Mouse (Mus musculus): ENCODE measurements around the gene Man1b1. TPM values are rescaled to one million over a fixed set of nuclear protein-coding genes. Genes with fewer than 3 reads are reported as not detected.

The Man1b1 gene
- polyA plus RNA-seq (2017; shearing (Covaris generic)), result 21.4 TPM

GRCm38 (mm10) chr2:25332286-25333160 is at the start of gene Man1b1:
Gene Man1b1, plus strand, starts transcription at chr2:25332338.

GRCm38 (mm10) chr2:25287927-25288649 is 44.0 kb upstream of the Man1b1 start, which contains the start of gene Tmem210:
Gene Tmem210, plus strand, starts transcription at chr2:25288145.

DNA sequence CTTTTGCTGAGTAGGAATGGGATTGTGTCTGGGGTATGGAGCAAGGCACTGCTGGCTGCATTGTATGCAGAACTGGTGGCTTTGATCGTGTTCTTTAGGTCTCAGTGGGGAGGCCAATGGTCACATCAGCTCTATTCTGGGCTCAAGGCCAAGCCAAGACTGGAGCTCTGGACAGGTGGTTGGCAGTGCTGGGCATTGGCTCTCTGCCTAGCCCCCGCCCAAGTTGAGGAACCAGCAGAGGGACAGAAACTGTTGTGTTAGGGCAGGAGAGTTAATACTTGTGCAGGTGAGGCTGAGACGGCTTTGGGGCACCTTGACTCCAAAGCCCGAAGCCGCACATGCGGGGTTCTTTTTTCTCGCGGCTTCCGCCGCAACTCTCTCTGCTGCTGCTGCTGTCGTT is 42.5 kb upstream of the Man1b1 start, which contains the start of gene Lrrc26:
Gene Lrrc26, plus strand, starts transcription at position 265 of the 400 bp plus-strand sequence.

DNA sequence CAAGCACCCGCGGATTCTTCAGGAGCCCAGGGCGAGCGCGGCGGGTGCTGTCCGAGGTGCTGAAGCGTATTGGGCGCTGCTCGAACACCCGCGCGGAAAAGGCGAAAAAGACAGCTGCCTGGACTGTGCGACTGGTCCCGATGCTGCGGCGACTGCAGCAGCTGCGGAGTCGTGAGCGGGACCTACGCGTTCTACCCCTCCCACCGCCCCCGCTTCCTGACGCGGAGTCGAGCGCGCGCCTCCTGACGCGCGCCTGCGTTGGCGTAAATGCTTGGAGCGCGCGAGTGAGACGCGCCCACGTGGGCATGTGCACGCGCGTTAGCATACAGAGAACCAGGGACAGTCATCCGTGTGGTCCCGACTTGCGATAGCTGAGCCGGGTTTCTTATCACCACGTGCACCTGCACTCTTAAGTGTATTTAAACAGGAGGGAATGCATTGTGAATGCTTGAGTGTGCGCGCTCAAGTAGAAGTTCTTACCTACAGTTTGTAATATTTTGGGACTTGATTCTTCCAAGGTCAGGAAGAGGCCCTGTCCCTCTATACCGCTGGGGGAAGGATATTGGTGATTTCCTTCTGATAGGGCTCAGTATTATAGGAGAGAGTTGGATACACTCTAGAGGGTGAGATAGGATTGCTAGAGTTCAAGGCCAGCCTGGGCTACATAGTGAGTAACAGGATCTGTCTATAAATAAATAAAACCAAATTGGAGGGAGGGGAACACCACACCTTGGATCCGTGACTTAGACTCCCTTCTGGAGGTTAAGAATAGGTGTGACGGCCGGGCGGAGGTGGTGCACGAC is 13.0 kb upstream of the Man1b1 start, which contains the start of gene Grin1:
Gene Grin1, minus strand, starts transcription at position 217 of the 803 bp plus-strand sequence.

GRCm38 (mm10) chr2:25356208-25357079 is 24.3 kb downstream of the Man1b1 start, which contains the start of gene Dpp7:
Gene Dpp7, minus strand, starts transcription at chr2:25356359.

GRCm38 (mm10) chr2:25365091-25365761 is 33.1 kb downstream of the Man1b1 start, which contains the start of gene Uap1l1:
Gene Uap1l1, minus strand, starts transcription at chr2:25365682.

DNA sequence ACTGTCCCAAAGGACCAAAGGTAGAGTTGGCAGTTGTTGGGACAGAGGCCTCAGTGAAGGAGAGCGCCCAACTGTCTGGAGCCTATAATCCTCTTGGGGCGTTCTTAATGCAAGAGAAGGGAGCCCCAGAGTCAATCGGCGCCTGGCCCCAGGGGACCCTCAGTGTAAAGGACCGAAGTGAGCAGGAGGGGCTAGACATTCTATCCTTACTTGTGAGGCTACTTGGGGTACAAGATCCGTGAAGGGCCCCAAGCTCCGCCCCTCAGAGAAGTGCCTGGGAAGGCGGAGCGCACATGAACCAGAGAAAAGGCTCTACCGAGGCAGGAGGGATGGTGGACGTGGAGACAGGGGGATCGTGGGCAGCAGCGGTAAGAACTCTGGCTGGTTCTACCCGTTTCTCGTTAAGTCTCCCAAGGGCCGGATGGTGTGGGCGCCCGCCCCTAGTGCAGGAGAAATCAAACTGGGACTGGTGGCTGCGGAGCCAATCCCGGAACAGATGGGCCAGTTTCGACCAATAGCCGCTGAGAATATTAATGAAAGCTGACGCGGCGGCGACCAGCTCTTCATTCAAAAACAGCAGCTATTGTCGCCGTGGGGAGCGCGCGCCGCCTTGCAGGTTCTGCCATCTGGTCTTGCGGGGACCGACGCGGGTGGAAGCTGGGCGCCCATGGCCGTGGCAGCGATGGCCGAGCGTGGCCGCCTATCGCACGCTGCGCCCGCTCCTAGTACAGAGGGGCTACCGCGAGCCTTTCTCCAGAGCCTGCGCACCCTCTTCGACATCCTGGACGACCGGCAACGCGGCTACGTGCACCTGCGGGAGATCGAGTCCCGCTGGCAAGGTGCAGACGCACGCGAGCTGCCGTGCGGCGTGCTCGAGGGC is 39.9 kb downstream of the Man1b1 start, which contains the start of gene Sapcd2:
Gene Sapcd2, plus strand, starts transcription at position 558 of the 880 bp plus-strand sequence.

GRCm38 (mm10) chr2:25395721-25396596 is 63.8 kb downstream of the Man1b1 start, which contains the start of gene Entpd2:
Gene Entpd2, plus strand, starts transcription at chr2:25395874.

DNA sequence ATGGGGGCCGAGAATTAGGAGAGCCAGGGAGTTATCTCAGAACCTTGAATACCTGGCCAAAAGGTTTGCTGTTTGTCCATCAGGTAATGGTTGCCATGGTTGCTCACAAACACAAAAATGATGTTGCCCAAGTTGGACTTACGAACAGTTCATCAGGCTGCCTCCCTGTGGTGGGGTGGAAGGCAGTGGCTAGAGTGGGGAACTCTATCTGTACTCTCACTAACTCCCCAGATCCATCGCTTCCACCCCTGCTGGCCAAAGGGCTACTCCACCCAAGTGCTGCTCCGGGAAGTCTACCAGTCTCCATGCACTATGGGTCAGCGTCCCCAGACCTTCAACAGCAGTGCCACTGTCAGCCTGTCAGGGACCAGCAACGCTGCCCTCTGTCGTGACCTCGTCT is 66.9 kb downstream of the Man1b1 start, which contains the start of gene Npdc1:
Gene Npdc1, plus strand, starts transcription at position 301 of the 400 bp plus-strand sequence.

Other genes with a start within 250 kb of the Man1b1 start
- 8.3 TPM for gene Noxa1, start 237.2 kb upstream of the Man1b1 start, polyA plus RNA-seq (2017; shearing (Covaris generic))
- gene Nrarp, start 151.6 kb upstream of the Man1b1 start, polyA plus RNA-seq (2017; shearing (Covaris generic)), result 5.1 TPM
- 115 TPM for gene Tor4a, start 135.5 kb upstream of the Man1b1 start, polyA plus RNA-seq (2017; shearing (Covaris generic))
- 141 TPM for gene Nelfb, start 120.8 kb upstream of the Man1b1 start, polyA plus RNA-seq (2017; shearing (Covaris generic))
- gene Stpg3, start 117.7 kb upstream of the Man1b1 start, polyA plus RNA-seq (2017; shearing (Covaris generic)), result not detected
- 0.49 TPM for gene Fam166a, start 113.6 kb upstream of the Man1b1 start, polyA plus RNA-seq (2017; shearing (Covaris generic))
- gene Tubb4b, start 107.6 kb upstream of the Man1b1 start, polyA plus RNA-seq (2017; shearing (Covaris generic)), result 174 TPM
- not detected for gene Slc34a3, start 98.0 kb upstream of the Man1b1 start, polyA plus RNA-seq (2017; shearing (Covaris generic))
- gene Rnf224, start 95.6 kb upstream of the Man1b1 start, polyA plus RNA-seq (2017; shearing (Covaris generic)), result not detected
- 2.2 TPM for gene Rnf208, start 90.1 kb upstream of the Man1b1 start, polyA plus RNA-seq (2017; shearing (Covaris generic))
- not detected for gene Cysrt1, start 89.9 kb upstream of the Man1b1 start, polyA plus RNA-seq (2017; shearing (Covaris generic))
- gene AL732309.1, start 85.5 kb upstream of the Man1b1 start, polyA plus RNA-seq (2017; shearing (Covaris generic)), result 7.9 TPM
- 25.3 TPM for gene Tmem203, start 76.9 kb upstream of the Man1b1 start, polyA plus RNA-seq (2017; shearing (Covaris generic))
- gene Tprn, start 69.7 kb upstream of the Man1b1 start, polyA plus RNA-seq (2017; shearing (Covaris generic)), result 18.9 TPM
- 118 TPM for gene Ssna1, start 59.9 kb upstream of the Man1b1 start, polyA plus RNA-seq (2017; shearing (Covaris generic))
- 116 TPM for gene Anapc2, start 59.9 kb upstream of the Man1b1 start, polyA plus RNA-seq (2017; shearing (Covaris generic))
- not detected for gene Tmem210, start 44.2 kb upstream of the Man1b1 start, polyA plus RNA-seq (2017; shearing (Covaris generic))
- gene Lrrc26, start 42.4 kb upstream of the Man1b1 start, polyA plus RNA-seq (2017; shearing (Covaris generic)), result 0.14 TPM
- 0.25 TPM for gene Grin1, start 13.2 kb upstream of the Man1b1 start, polyA plus RNA-seq (2017; shearing (Covaris generic))
- gene Dpp7, start 24.0 kb downstream of the Man1b1 start, polyA plus RNA-seq (2017; shearing (Covaris generic)), result 20.6 TPM
- 40.8 TPM for gene Uap1l1, start 33.3 kb downstream of the Man1b1 start, polyA plus RNA-seq (2017; shearing (Covaris generic))
- gene Sapcd2, start 40.0 kb downstream of the Man1b1 start, polyA plus RNA-seq (2017; shearing (Covaris generic)), result 0.87 TPM
- gene Entpd2, start 63.5 kb downstream of the Man1b1 start, polyA plus RNA-seq (2017; shearing (Covaris generic)), result not detected
- gene Npdc1, start 67.0 kb downstream of the Man1b1 start, polyA plus RNA-seq (2017; shearing (Covaris generic)), result 0.96 TPM
- 5.3 TPM for gene Fut7, start 90.9 kb downstream of the Man1b1 start, polyA plus RNA-seq (2017; shearing (Covaris generic))
- 74.7 TPM for gene Abca2, start 96.4 kb downstream of the Man1b1 start, polyA plus RNA-seq (2017; shearing (Covaris generic))
- gene Clic3, start 124.5 kb downstream of the Man1b1 start, polyA plus RNA-seq (2017; shearing (Covaris generic)), result 3.2 TPM
- 112 TPM for gene Paxx, start 128.8 kb downstream of the Man1b1 start, polyA plus RNA-seq (2017; shearing (Covaris generic))
- gene Ptgds, start 137.7 kb downstream of the Man1b1 start, polyA plus RNA-seq (2017; shearing (Covaris generic)), result not detected
- not detected for gene Lcn12, start 161.6 kb downstream of the Man1b1 start, polyA plus RNA-seq (2017; shearing (Covaris generic))
- 110 TPM for gene Fbxw5, start 168.4 kb downstream of the Man1b1 start, polyA plus RNA-seq (2017; shearing (Covaris generic))
- 9.6 TPM for gene C8g, start 169.4 kb downstream of the Man1b1 start, polyA plus RNA-seq (2017; shearing (Covaris generic))
- 80.4 TPM for gene Traf2, start 214.6 kb downstream of the Man1b1 start, polyA plus RNA-seq (2017; shearing (Covaris generic))
- gene Edf1, start 225.5 kb downstream of the Man1b1 start, polyA plus RNA-seq (2017; shearing (Covaris generic)), result 341 TPM
- gene Mamdc4, start 242.5 kb downstream of the Man1b1 start, polyA plus RNA-seq (2017; shearing (Covaris generic)), result 1.4 TPM
- gene Phpt1, start 242.9 kb downstream of the Man1b1 start, polyA plus RNA-seq (2017; shearing (Covaris generic)), result 72.2 TPM
- gene Ajm1, start 249.4 kb downstream of the Man1b1 start, polyA plus RNA-seq (2017; shearing (Covaris generic)), result 0.20 TPM

Data from CD4-positive, CD25-positive, alpha-beta regulatory T cell (primary cell).